Mouse (Mus musculus) embryonic fibroblast, embryonic 13.5 days (primary cell): ENCODE results near the gene Tnr. TPM values are rescaled to one million over a fixed set of nuclear protein-coding genes. Genes with fewer than 3 reads are reported as not detected.

Source experiments
- H3K27ac ChIP-seq: 2 replicates; pipeline ENCODE4 v1.5.1; 2012; ENCODE audit warnings: low read length, control low read depth, inconsistent platforms; ENCODE audit not compliant: insufficient read depth
- H3K4me1 ChIP-seq: 2 replicates; pipeline ENCODE4 v1.6.1; 2011; ENCODE audit warnings: low read length; ENCODE audit not compliant: control insufficient read depth, insufficient read depth
- H3K4me3 ChIP-seq: 2 replicates; pipeline ENCODE4 v1.5.1; 2011; ENCODE audit warnings: mild to moderate bottlenecking, control low read depth, low read length; ENCODE audit not compliant: insufficient read depth
- CTCF ChIP-seq: IDR thresholded peaks from 2 replicates; pipeline ENCODE4 v1.5.1; 2011; ENCODE audit warnings: mild to moderate bottlenecking, control low read depth, low read length, moderate library complexity, borderline replicate concordance; ENCODE audit not compliant: insufficient read depth
- POLR2A ChIP-seq: IDR thresholded peaks from 2 replicates; pipeline ENCODE4 v1.6.1; 2011; ENCODE audit warnings: low read depth, mild to moderate bottlenecking, control low read depth, low read length, moderate library complexity
- polyA plus RNA-seq: library from polyadenylated mRNA; stranded (reverse); fragments of >200 nt; gene quantifications from 2 replicates; pipeline ENCODE4 v1.2.4, GENCODE M21; 2011; ENCODE audit warnings: low read depth; ENCODE audit not compliant: missing spikeins, insufficient read length

Tnr gene
- polyA plus RNA-seq, 1 experiment = 0.09 TPM

GRCm38 (mm10) chr1:159615686-159616085 is 92.1 kb downstream of the Tnr start:
- Histone ChIP-seq H3K4me1 (no peaks in the 10 kb centered on the region), H3K27ac (no peak overlapping the region)

GRCm38 (mm10) chr1:159619205-159619604 is 95.6 kb downstream of the Tnr start:
- Histone ChIP-seq H3K4me1 (no peaks in the 10 kb centered on the region), H3K27ac (no peak overlapping the region), H3K4me3 (no peak overlapping the region)
- TF ChIP-seq POLR2A = no peak

More at GRCm38 (mm10) chr1:159615686-159616085, 92.1 kb downstream of the Tnr start:
- H3K4me3 ChIP-seq = no peak overlapping the region
- TF ChIP-seq CTCF (no peak), POLR2A (no peak)

GRCm38 (mm10) chr1:159621321-159621720 is 97.8 kb downstream of the Tnr start:
- no peak overlapping the region for H3K27ac ChIP-seq
- H3K4me1 ChIP-seq = no peaks in the 10 kb centered on the region
- no peak for TF ChIP-seq CTCF
- TF ChIP-seq POLR2A = no peak
- no peak overlapping the region for H3K4me3 ChIP-seq

- no peak overlapping the region for H3K4me3 ChIP-seq
- H3K4me1 ChIP-seq = no peaks in the 10 kb centered on the region
- TF ChIP-seq POLR2A (no peak), CTCF (no peak)
- H3K27ac ChIP-seq = no peak overlapping the region
These were observed 105.5 kb downstream of the Tnr start for GRCm38 (mm10) chr1:159629119-159629518.

- no peak for TF ChIP-seq CTCF
- no peak for TF ChIP-seq POLR2A
- no peaks in the 10 kb centered on the region for H3K4me1 ChIP-seq
- no peak overlapping the region for H3K27ac ChIP-seq
- H3K4me3 ChIP-seq = no peak overlapping the region
These were observed 106.4 kb downstream of the Tnr start for GRCm38 (mm10) chr1:159629822-159630589.

- H3K4me1 ChIP-seq = no peaks in the 10 kb centered on the region
- no peak for TF ChIP-seq CTCF
- no peak for TF ChIP-seq POLR2A
- no peak overlapping the region for H3K27ac ChIP-seq
- no peak overlapping the region for H3K4me3 ChIP-seq
These were observed 109.0 kb downstream of the Tnr start for GRCm38 (mm10) chr1:159632558-159632957.

GRCm38 (mm10) chr1:159639408-159639807 is 115.8 kb downstream of the Tnr start:
- TF ChIP-seq POLR2A = no peak
- TF ChIP-seq CTCF = no peak
- Histone ChIP-seq H3K27ac (no peak overlapping the region), H3K4me1 (no peaks in the 10 kb centered on the region), H3K4me3 (no peak overlapping the region)

- Histone ChIP-seq H3K4me1 (no peaks in the 10 kb centered on the region), H3K4me3 (no peak overlapping the region), H3K27ac (no peak overlapping the region)
- TF ChIP-seq CTCF = no peak
- TF ChIP-seq POLR2A = no peak
These were observed 122.2 kb downstream of the Tnr start for GRCm38 (mm10) chr1:159645719-159646118.

GRCm38 (mm10) chr1:159650486-159650885 is 126.9 kb downstream of the Tnr start:
- Histone ChIP-seq H3K4me3 (no peak overlapping the region), H3K27ac (no peak overlapping the region), H3K4me1 (no peaks in the 10 kb centered on the region)
- TF ChIP-seq POLR2A = no peak
- TF ChIP-seq CTCF = no peak

GRCm38 (mm10) chr1:159655241-159655640 is 131.7 kb downstream of the Tnr start:
- H3K27ac ChIP-seq = no peak overlapping the region
- no peak for TF ChIP-seq POLR2A
- TF ChIP-seq CTCF = no peak
- H3K4me3 ChIP-seq = no peak overlapping the region
- peaks cover 3% of the 10 kb centered on the region; the same call in 1 of the 2 replicates for H3K4me1 ChIP-seq
